Mouse (Mus musculus): Measurements from ENCODE around the gene Rfc1. TPM values are rescaled to one million over a fixed set of nuclear protein-coding genes. Genes with fewer than 3 reads are reported as not detected.

The Rfc1 gene
- polyA plus RNA-seq, 1 experiment from 2014 or later = 53.1 TPM

GRCm38 (mm10) chr5:65281216-65281615, 54.3 kb downstream of the Rfc1 start:
- H3K9me3 ChIP-seq (ENCODE audit: control insufficient read depth, low read length) = peaks cover 4% of the 10 kb centered on the region; the same call in 1 of the 2 replicates
- no peak for ATAC-seq (ENCODE audit: insufficient number of reproducible peaks, insufficient read depth, low FRiP score, low read depth)
- H3K9ac ChIP-seq (ENCODE audit: low read length) = no peak overlapping the region
- H3K36me3 ChIP-seq (ENCODE audit: control insufficient read depth, insufficient read depth, low read length) = peaks cover 63% of the 10 kb centered on the region
- no peak overlapping the region for H3K27ac ChIP-seq (replicated peaks in 1 of 2; ENCODE audit: control insufficient read depth in 1 of 2, insufficient read depth in 1 of 2, low read depth in 2 of 2, low read length in 2 of 2)
- no peak overlapping the region for H3K4me3 ChIP-seq (ENCODE audit: control insufficient read depth in 1 of 2, insufficient read depth in 1 of 2, low read depth in 1 of 2, low read length in 2 of 2)
- no peak overlapping the region for H3K4me2 ChIP-seq (ENCODE audit: low read length)
- no peaks in the 10 kb centered on the region for H3K27me3 ChIP-seq (ENCODE audit: control insufficient read depth, insufficient read depth, low read length)
- 95% methylated on average over 3 of the region's 3 CpGs for WGBS
- H3K4me1 ChIP-seq (ENCODE audit: control insufficient read depth in 2 of 2, insufficient read depth in 2 of 2, low read length in 2 of 2) = no peaks in the 10 kb centered on the region

GRCm38 (mm10) chr5:65279133-65279651, 56.3 kb downstream of the Rfc1 start:
- Histone ChIP-seq H3K27me3 (ENCODE audit: control insufficient read depth, insufficient read depth, low read length) (no peaks in the 10 kb centered on the region), H3K4me1 (ENCODE audit: control insufficient read depth in 2 of 2, insufficient read depth in 2 of 2, low read length in 2 of 2) (no peaks in the 10 kb centered on the region), H3K9me3 (ENCODE audit: control insufficient read depth, low read length) (peaks cover under 1% of the 10 kb centered on the region; the same call in 1 of the 2 replicates), H3K9ac (ENCODE audit: low read length) (no peak overlapping the region), H3K4me3 (ENCODE audit: control insufficient read depth in 1 of 2, insufficient read depth in 1 of 2, low read depth in 1 of 2, low read length in 2 of 2) (no peak overlapping the region), H3K4me2 (ENCODE audit: low read length) (no peak overlapping the region), H3K27ac (replicated peaks in 1 of 2; ENCODE audit: control insufficient read depth in 1 of 2, insufficient read depth in 1 of 2, low read depth in 2 of 2, low read length in 2 of 2) (no peak overlapping the region), H3K36me3 (ENCODE audit: control insufficient read depth, insufficient read depth, low read length) (peaks cover 63% of the 10 kb centered on the region)
- no peak for ATAC-seq (ENCODE audit: insufficient number of reproducible peaks, insufficient read depth, low FRiP score, low read depth)
- 63% methylated on average over 6 of the region's 6 CpGs for WGBS

DNA sequence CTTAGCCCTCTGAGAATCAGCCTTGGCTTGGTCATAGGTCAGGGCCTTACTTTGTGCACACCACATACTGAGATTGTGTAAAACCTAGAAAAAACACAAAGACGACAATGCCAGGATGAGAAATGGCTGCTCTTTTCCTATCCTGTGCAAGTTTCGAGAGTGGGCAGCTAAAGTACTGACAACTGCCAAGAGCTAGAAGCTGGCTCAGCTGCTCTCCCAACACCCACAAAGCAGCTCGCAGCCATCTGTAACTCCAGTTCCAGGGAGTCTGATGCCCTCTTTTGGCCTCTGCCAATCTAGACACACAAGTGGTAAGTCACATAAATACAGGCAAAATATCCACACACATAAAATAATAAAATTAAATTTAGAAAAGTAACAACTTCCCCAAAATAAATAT, 61.5 kb downstream of the Rfc1 start:
- Histone ChIP-seq H3K4me3 (ENCODE audit: control insufficient read depth in 1 of 2, insufficient read depth in 1 of 2, low read depth in 1 of 2, low read length in 2 of 2) (no peak overlapping the region), H3K9me3 (ENCODE audit: control insufficient read depth, low read length) (no peaks in the 10 kb centered on the region), H3K4me2 (ENCODE audit: low read length) (no peak overlapping the region), H3K36me3 (ENCODE audit: control insufficient read depth, insufficient read depth, low read length) (peaks cover 87% of the 10 kb centered on the region), H3K9ac (ENCODE audit: low read length) (no peak overlapping the region), H3K27ac (replicated peaks in 1 of 2; ENCODE audit: control insufficient read depth in 1 of 2, insufficient read depth in 1 of 2, low read depth in 2 of 2, low read length in 2 of 2) (no peak overlapping the region), H3K27me3 (ENCODE audit: control insufficient read depth, insufficient read depth, low read length) (no peaks in the 10 kb centered on the region), H3K4me1 (ENCODE audit: control insufficient read depth in 2 of 2, insufficient read depth in 2 of 2, low read length in 2 of 2) (no peaks in the 10 kb centered on the region)
- WGBS = 86% methylated on average over 3 of the region's 3 CpGs
- no peak for ATAC-seq (ENCODE audit: insufficient number of reproducible peaks, insufficient read depth, low FRiP score, low read depth)

- no peaks in the 10 kb centered on the region for H3K4me1 ChIP-seq (ENCODE audit: control insufficient read depth in 2 of 2, insufficient read depth in 2 of 2, low read length in 2 of 2)
- peaks cover 88% of the 10 kb centered on the region for H3K36me3 ChIP-seq (ENCODE audit: control insufficient read depth, insufficient read depth, low read length)
- H3K4me2 ChIP-seq (ENCODE audit: low read length) = no peak overlapping the region
- H3K4me3 ChIP-seq (ENCODE audit: control insufficient read depth in 1 of 2, insufficient read depth in 1 of 2, low read depth in 1 of 2, low read length in 2 of 2) = no peak overlapping the region
- H3K9me3 ChIP-seq (ENCODE audit: control insufficient read depth, low read length) = no peaks in the 10 kb centered on the region
- 91% methylated on average over 14 of the region's 14 CpGs for WGBS
- ATAC-seq (ENCODE audit: insufficient number of reproducible peaks, insufficient read depth, low FRiP score, low read depth) = no peak
- H3K27ac ChIP-seq (replicated peaks in 1 of 2; ENCODE audit: control insufficient read depth in 1 of 2, insufficient read depth in 1 of 2, low read depth in 2 of 2, low read length in 2 of 2) = no peak overlapping the region
- H3K27me3 ChIP-seq (ENCODE audit: control insufficient read depth, insufficient read depth, low read length) = no peaks in the 10 kb centered on the region
- H3K9ac ChIP-seq (ENCODE audit: low read length) = no peak overlapping the region
Observed at GRCm38 (mm10) chr5:65257910-65258505, 77.5 kb downstream of the Rfc1 start.

GRCm38 (mm10) chr5:65250185-65250855, 85.2 kb downstream of the Rfc1 start:
- 67% methylated on average over 7 of the region's 7 CpGs for whole genome bisulfite sequencing
- no peak overlapping the region for H3K4me2 ChIP-seq (ENCODE audit: low read length)
- H3K27me3 ChIP-seq (ENCODE audit: control insufficient read depth, insufficient read depth, low read length) = no peaks in the 10 kb centered on the region
- H3K36me3 ChIP-seq (ENCODE audit: control insufficient read depth, insufficient read depth, low read length) = peaks cover 20% of the 10 kb centered on the region
- no peak overlapping the region for H3K4me3 ChIP-seq (ENCODE audit: control insufficient read depth in 1 of 2, insufficient read depth in 1 of 2, low read depth in 1 of 2, low read length in 2 of 2)
- no peak for ATAC-seq (ENCODE audit: insufficient number of reproducible peaks, insufficient read depth, low FRiP score, low read depth)
- H3K9me3 ChIP-seq (ENCODE audit: control insufficient read depth, low read length) = no peaks in the 10 kb centered on the region
- H3K27ac ChIP-seq (replicated peaks in 1 of 2; ENCODE audit: control insufficient read depth in 1 of 2, insufficient read depth in 1 of 2, low read depth in 2 of 2, low read length in 2 of 2) = no peak overlapping the region
- H3K4me1 ChIP-seq (ENCODE audit: control insufficient read depth in 2 of 2, insufficient read depth in 2 of 2, low read length in 2 of 2) = peaks cover 0 to 5% of the 10 kb centered on the region in 2 experiments; a peak in 1 of 4 replicates
- H3K9ac ChIP-seq (ENCODE audit: low read length) = no peak overlapping the region

DNA sequence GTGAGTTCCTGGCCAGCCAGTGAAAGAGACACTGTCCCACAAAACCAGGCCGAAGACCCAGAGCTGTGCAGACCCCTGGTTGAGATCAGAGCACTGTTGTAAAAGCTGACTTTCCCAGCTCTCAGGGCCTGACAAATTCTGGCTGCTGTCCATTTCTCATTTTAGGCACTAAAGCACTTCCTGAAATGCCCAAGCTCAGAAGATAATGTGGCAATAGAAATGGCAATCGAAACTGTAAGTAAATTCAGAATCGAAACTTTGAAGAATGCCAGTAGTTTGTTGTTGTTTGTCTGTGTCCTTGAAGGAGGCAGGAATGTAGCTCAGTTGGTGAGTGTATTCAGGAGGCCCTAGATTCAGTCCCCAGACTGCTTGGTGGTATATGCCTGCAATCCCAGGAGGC, 88.2 kb downstream of the Rfc1 start:
- Histone ChIP-seq H3K9ac (ENCODE audit: low read length) (no peak overlapping the region), H3K27ac (replicated peaks in 1 of 2; ENCODE audit: control insufficient read depth in 1 of 2, insufficient read depth in 1 of 2, low read depth in 2 of 2, low read length in 2 of 2) (no peak overlapping the region), H3K27me3 (ENCODE audit: control insufficient read depth, insufficient read depth, low read length) (no peaks in the 10 kb centered on the region), H3K36me3 (ENCODE audit: control insufficient read depth, insufficient read depth, low read length) (peaks cover 11% of the 10 kb centered on the region), H3K4me1 (ENCODE audit: control insufficient read depth in 2 of 2, insufficient read depth in 2 of 2, low read length in 2 of 2) (peaks cover 0 to 5% of the 10 kb centered on the region in 2 experiments; a peak in 1 of 4 replicates), H3K9me3 (ENCODE audit: control insufficient read depth, low read length) (no peaks in the 10 kb centered on the region), H3K4me3 (ENCODE audit: control insufficient read depth in 1 of 2, insufficient read depth in 1 of 2, low read depth in 1 of 2, low read length in 2 of 2) (no peak overlapping the region), H3K4me2 (ENCODE audit: low read length) (no peak overlapping the region)
- 72% methylated on average over 3 of the region's 3 CpGs for WGBS
- no peak for ATAC-seq (ENCODE audit: insufficient number of reproducible peaks, insufficient read depth, low FRiP score, low read depth)

DNA sequence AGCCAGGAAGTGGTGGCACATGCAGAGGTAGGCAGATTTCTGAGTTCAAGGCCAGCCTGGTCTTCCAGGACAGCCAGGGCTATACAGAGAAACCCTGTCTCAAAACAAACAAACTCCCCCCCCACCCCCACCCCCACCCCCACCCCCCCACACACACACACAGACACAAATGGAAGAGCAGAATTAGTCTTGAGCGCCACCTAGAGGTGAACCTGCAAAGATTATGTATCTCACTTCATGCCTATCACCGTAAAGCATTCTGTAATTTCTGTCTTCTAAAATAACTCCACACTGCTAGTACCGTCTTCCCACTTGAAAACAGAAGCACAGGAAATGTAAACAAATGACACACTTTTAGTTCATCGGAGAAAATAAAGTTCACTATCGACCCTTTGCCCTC, 92.7 kb downstream of the Rfc1 start:
- ATAC-seq (ENCODE audit: insufficient number of reproducible peaks, insufficient read depth, low FRiP score, low read depth) = no peak
- H3K9ac ChIP-seq (ENCODE audit: low read length) = no peak overlapping the region
- H3K4me2 ChIP-seq (ENCODE audit: low read length) = no peak overlapping the region
- H3K4me3 ChIP-seq (ENCODE audit: control insufficient read depth in 1 of 2, insufficient read depth in 1 of 2, low read depth in 1 of 2, low read length in 2 of 2) = no peak overlapping the region
- peaks cover 6 to 13% of the 10 kb centered on the region in 2 experiments for H3K4me1 ChIP-seq (ENCODE audit: control insufficient read depth in 2 of 2, insufficient read depth in 2 of 2, low read length in 2 of 2)
- no peaks in the 10 kb centered on the region for H3K27me3 ChIP-seq (ENCODE audit: control insufficient read depth, insufficient read depth, low read length)
- H3K27ac ChIP-seq (replicated peaks in 1 of 2; ENCODE audit: control insufficient read depth in 1 of 2, insufficient read depth in 1 of 2, low read depth in 2 of 2, low read length in 2 of 2) = no peak overlapping the region
- WGBS = 42% methylated on average over 5 of the region's 5 CpGs
- peaks cover 17% of the 10 kb centered on the region for H3K36me3 ChIP-seq (ENCODE audit: control insufficient read depth, insufficient read depth, low read length)
- H3K9me3 ChIP-seq (ENCODE audit: control insufficient read depth, low read length) = no peaks in the 10 kb centered on the region

All from heart, embryonic 14.5 days (tissue).